Mouse (Mus musculus): ENCODE measurements around the gene Gdpgp1.

Gdpgp1 gene

DNA sequence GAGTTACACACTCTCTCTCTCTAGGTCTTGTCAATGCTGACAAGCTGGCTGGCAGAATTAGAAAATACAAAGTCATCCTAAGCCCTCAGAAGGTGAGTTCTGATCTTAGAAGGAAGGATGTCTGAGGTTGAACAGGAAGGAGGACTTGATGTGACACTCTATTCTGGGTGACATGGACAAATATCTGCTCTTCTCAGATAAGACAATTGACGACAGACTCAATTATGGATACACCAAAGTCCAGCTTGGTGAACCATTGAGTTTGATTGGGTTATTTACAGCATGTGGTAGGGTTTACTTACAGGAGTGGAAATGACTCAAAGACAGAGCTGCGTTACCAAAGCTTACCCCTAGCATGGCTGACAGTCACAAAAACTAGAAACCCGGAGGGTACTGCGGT is 43.7 kb downstream of the Gdpgp1 start:
- DNase-seq (ENCODE audit: low read depth, low spot score): no peak

DNA sequence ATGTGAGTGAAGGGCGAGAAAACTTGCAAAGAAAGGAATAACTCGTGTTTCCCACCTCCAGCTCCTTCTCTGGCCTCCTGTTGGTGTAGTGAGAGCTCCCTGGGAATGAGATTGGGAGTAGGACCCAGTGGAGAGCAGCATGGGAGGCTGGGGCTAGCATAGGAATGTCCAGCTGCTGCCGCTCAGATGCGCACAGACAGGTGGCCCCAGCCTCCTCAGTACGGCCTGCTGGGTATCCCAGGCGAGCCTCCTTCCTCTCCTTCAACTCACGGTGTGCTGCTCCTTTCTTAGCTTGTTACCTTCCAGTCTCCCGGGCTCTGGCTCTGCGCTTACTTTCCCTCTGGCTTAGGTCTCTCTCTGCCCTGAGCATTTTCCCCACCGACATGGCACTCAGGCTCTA is 47.4 kb downstream of the Gdpgp1 start:
- DNase-seq (ENCODE audit: low read depth, low spot score): no peak

GRCm38 (mm10) chr7:80280998-80281397 is 48.3 kb downstream of the Gdpgp1 start:
- peak; percentile 21 for DNase-seq (ENCODE audit: low read depth, low spot score)

- DNase-seq (ENCODE audit: low read depth, low spot score): no peak
Measured at GRCm38 (mm10) chr7:80281646-80282045, 49.0 kb downstream of the Gdpgp1 start.

- DNase-seq (ENCODE audit: low read depth, low spot score): no peak
Measured at GRCm38 (mm10) chr7:80283226-80283918, 50.7 kb downstream of the Gdpgp1 start.

GRCm38 (mm10) chr7:80284391-80284790 is 51.7 kb downstream of the Gdpgp1 start:
- DNase-seq (ENCODE audit: low read depth, low spot score): no peak

- peak; percentile 18 for DNase-seq (ENCODE audit: low read depth, low spot score)
Measured at GRCm38 (mm10) chr7:80285725-80286124, 53.1 kb downstream of the Gdpgp1 start.

GRCm38 (mm10) chr7:80287736-80288135 is 55.1 kb downstream of the Gdpgp1 start:
- no peak for DNase-seq (ENCODE audit: low read depth, low spot score)

Measured in CD4-positive, CD25-positive, alpha-beta regulatory T cell, adult 2 months (primary cell).